In genomic region chr11:78887102-78887971, GRCm38 (mm10) we compare ENCODE assay signal across 8 mouse cellular contexts. TPM values are rescaled to one million over a fixed set of nuclear protein-coding genes. Genes with fewer than 3 reads are reported as not detected.
DNase-seq lines count a peak whose midpoint lies in the region; ATAC-seq lines count a peak whose summit lies in the region.

No protein-coding gene starts in this region.

- H3K4me2 ChIP-seq in hindbrain, embryonic 13.5 days = peak overlapping the region; percentile 6; the same call in 1 of the 2 replicates

- H3K9me3 ChIP-seq in hindbrain, embryonic 13.5 days = no peaks in the 10 kb centered on the region

- H3K27me3 ChIP-seq in hindbrain, embryonic 13.5 days = no peaks in the 10 kb centered on the region

- no peaks in the 10 kb centered on the region for H3K36me3 ChIP-seq in hindbrain, embryonic 13.5 days

- WGBS in hindbrain, embryonic 13.5 days = 24% methylated on average over 9 of the region's 9 CpGs

- ATAC-seq in hindbrain, embryonic 13.5 days (ENCODE audit: low FRiP score) = peak; percentile 86
- peak; percentile 63 for ATAC-seq in megakaryocyte, adult 5-6 weeks (ENCODE audit: poor library complexity, severe bottlenecking)

- H3K27ac ChIP-seq in hindbrain, embryonic 13.5 days = peak overlapping the region; percentile 82

- peaks cover 17% of the 10 kb centered on the region for H3K4me1 ChIP-seq in hindbrain, embryonic 13.5 days (replicated peaks)

- H3K4me3 ChIP-seq in hindbrain, embryonic 13.5 days = no peak overlapping the region

- DNase-seq in adrenal gland, adult 18-20 months (ENCODE audit: low spot score in 2 of 2) = peak; percentile 39 to 46
- peak; percentile 83 to 89 for DNase-seq in cerebellum, postnatal 25 days
- DNase-seq in frontal cortex, postnatal 36 days (ENCODE audit: low spot score in 2 of 2) = peak; percentile 82 to 90
- peak; percentile 85 to 86 for DNase-seq in layer of hippocampus, postnatal 36 days
- peak; percentile 24 for DNase-seq in retina, postnatal 7 days (ENCODE audit: low read depth, low spot score)
- no peak for DNase-seq in c-Kit-positive CD71-positive TER-119-positive erythroid progenitor cells, embryonic 14.5 days (ENCODE audit: low spot score)

- peak overlapping the region; percentile 55 for H3K9ac ChIP-seq in hindbrain, embryonic 13.5 days

RNA-seq across cellular contexts. Expression of gene Nos2, which starts 33.2 kb away (rescaled TPM):
- total RNA-seq in adrenal gland, adult 18-20 months (2021) = 1 to 10 TPM in 1 of 2 experiments, under 1 TPM in 1; 0.30 to 1.7 TPM
- polyA plus RNA-seq in hindbrain, embryonic 13.5 days (2015; fragmentation: Nextera tagmentation; extraction: Ambion mirVana) = 1.3 and 1.5 TPM in 2 replicates
- under 1 TPM; 0.37 to 0.51 TPM for total RNA-seq in layer of hippocampus, postnatal 36 days (2021)
- total RNA-seq in megakaryocyte, adult 5-6 weeks (2015) = not detected in 2 replicates
- total RNA-seq in megakaryocyte, adult 5-6 weeks (2017) = not detected in 2 replicates
